Comparison of ENCODE assay signal across 22 mouse cellular contexts in genomic region chr5:49306796-49307195, GRCm38 (mm10).
DNase-seq lines count a peak whose midpoint lies in the region; ATAC-seq and TF ChIP-seq lines count a peak whose summit lies in the region.
"Had no signal": no experiment of that assay in that cellular context is flagged by ENCODE, and none has a peak within 500 bp of the region (broad histone marks: within the 10 kb centered on the region; RNA-seq: fewer than 3 reads in every experiment).

No protein-coding gene starts in this region.

- H3K9ac ChIP-seq in forebrain, embryonic 14.5 days (ENCODE audit: low read length): no peak overlapping the region
- H3K9ac ChIP-seq in forebrain, embryonic 12.5 days: no peak overlapping the region
- H3K9ac ChIP-seq: heart, embryonic 13.5 days; liver, embryonic 15.5 days; lung, embryonic 15.5 days; midbrain, embryonic 13.5 days; stomach, embryonic 15.5 days had no signal

- H3K4me1 ChIP-seq in forebrain, embryonic 14.5 days (ENCODE audit: control insufficient read depth, insufficient read depth, low read length): no peaks in the 10 kb centered on the region
- no peaks in the 10 kb centered on the region for H3K4me1 ChIP-seq in forebrain, embryonic 12.5 days
- no peaks in the 10 kb centered on the region; the same call in 1 of the 2 replicates for H3K4me1 ChIP-seq in cerebellum, adult 2 months (ENCODE audit: control insufficient read depth, insufficient read depth, low read length)
- H3K4me1 ChIP-seq: heart, embryonic 13.5 days; liver, embryonic 15.5 days; lung, embryonic 15.5 days; megakaryocyte, embryonic 14.5 days; midbrain, embryonic 13.5 days; stomach, embryonic 15.5 days had no signal

- no peak overlapping the region for H3K27ac ChIP-seq in forebrain, embryonic 14.5 days (ENCODE audit: low read depth, low read length)
- H3K27ac ChIP-seq in forebrain, embryonic 12.5 days: no peak overlapping the region
- no peak overlapping the region for H3K27ac ChIP-seq in cerebellum, adult 2 months (ENCODE audit: insufficient read depth, low read length)
- H3K27ac ChIP-seq: heart, adult 2 months; heart, embryonic 13.5 days; liver, embryonic 15.5 days; lung, embryonic 15.5 days; midbrain, embryonic 13.5 days; stomach, embryonic 15.5 days had no signal

- WGBS in forebrain, embryonic 14.5 days: 38% methylated on average over 1 of the region's 1 CpGs
- WGBS in forebrain, embryonic 12.5 days: 74% methylated on average over 1 of the region's 1 CpGs
- WGBS in cerebellum, adult 2 months: 2% methylated on average over 1 of the region's 1 CpGs

- H3K36me3 ChIP-seq in forebrain, embryonic 14.5 days (ENCODE audit: control insufficient read depth, insufficient read depth, low read length): no peaks in the 10 kb centered on the region
- no peaks in the 10 kb centered on the region for H3K36me3 ChIP-seq in forebrain, embryonic 12.5 days (replicated peaks)
- H3K36me3 ChIP-seq: heart, embryonic 13.5 days; liver, embryonic 15.5 days; lung, embryonic 15.5 days; midbrain, embryonic 13.5 days; stomach, embryonic 15.5 days had no signal

- H3K9me3 ChIP-seq in forebrain, embryonic 14.5 days (replicated peaks; ENCODE audit: control insufficient read depth, low read length): no peaks in the 10 kb centered on the region
- no peaks in the 10 kb centered on the region for H3K9me3 ChIP-seq in forebrain, embryonic 12.5 days
- H3K9me3 ChIP-seq: heart, embryonic 13.5 days; liver, embryonic 15.5 days; lung, embryonic 15.5 days; midbrain, embryonic 13.5 days; stomach, embryonic 15.5 days had no signal

- no peak for TF ChIP-seq POLR2A in cerebellum, adult 2 months (IDR thresholded peaks at IDR 0.05; ENCODE audit: borderline replicate concordance, insufficient read depth, low read length)

- H3K4me3 ChIP-seq in forebrain, embryonic 14.5 days (ENCODE audit: low read depth, low read length): no peak overlapping the region
- no peak overlapping the region for H3K4me3 ChIP-seq in forebrain, embryonic 12.5 days (replicated peaks)
- H3K4me3 ChIP-seq in cerebellum, adult 2 months (replicated peaks; ENCODE audit: insufficient read depth, low read depth, low read length): no peak overlapping the region
- H3K4me3 ChIP-seq: heart, adult 2 months; heart, embryonic 13.5 days; liver, embryonic 15.5 days; lung, embryonic 15.5 days; megakaryocyte, embryonic 14.5 days; midbrain, embryonic 13.5 days; stomach, embryonic 15.5 days had no signal

- TF ChIP-seq CTCF in cerebellum, adult 2 months (IDR thresholded peaks at IDR 0.05; ENCODE audit: borderline replicate concordance, insufficient read depth, low read depth, low read length): no peak

- no peaks in the 10 kb centered on the region for H3K27me3 ChIP-seq in forebrain, embryonic 14.5 days (replicated peaks; ENCODE audit: control insufficient read depth, insufficient read depth, low read length)
- no peaks in the 10 kb centered on the region for H3K27me3 ChIP-seq in forebrain, embryonic 12.5 days
- no peaks in the 10 kb centered on the region for H3K27me3 ChIP-seq in cerebellum, adult 2 months (ENCODE audit: control insufficient read depth, insufficient read depth, low read length)
- H3K27me3 ChIP-seq: heart, embryonic 13.5 days; liver, embryonic 15.5 days; lung, embryonic 15.5 days; megakaryocyte, embryonic 14.5 days; midbrain, embryonic 13.5 days; stomach, embryonic 15.5 days had no signal

- no peak overlapping the region for H3K4me2 ChIP-seq in forebrain, embryonic 14.5 days (ENCODE audit: low read length)
- H3K4me2 ChIP-seq in forebrain, embryonic 12.5 days: no peak overlapping the region
- H3K4me2 ChIP-seq: heart, embryonic 13.5 days; liver, embryonic 15.5 days; lung, embryonic 15.5 days; midbrain, embryonic 13.5 days; stomach, embryonic 15.5 days had no signal

- ATAC-seq in forebrain, embryonic 14.5 days: no peak
- ATAC-seq in forebrain, embryonic 12.5 days (ENCODE audit: low FRiP score): no peak
- ATAC-seq: midbrain, embryonic 13.5 days had no signal

- peak; percentile 31 for DNase-seq in forebrain, embryonic 14.5 days (ENCODE audit: low spot score)
- peak; percentile 35 for DNase-seq in layer of hippocampus, adult 9-11 months
- no peak for DNase-seq in layer of hippocampus, adult 11-12 months (ENCODE audit: low spot score)
- DNase-seq in cerebellum, adult 2 months: peak; percentile 44 to 79
- DNase-seq in cerebellum, postnatal 25 days: peak; percentile 37 to 62
- no peak for DNase-seq in spleen, postnatal 4 days (ENCODE audit: low spot score in 2 of 2)
- DNase-seq in embryo, embryonic 9.5 days (ENCODE audit: extremely low spot score): no peak
- DNase-seq: adrenal gland, postnatal 25 days; gastrocnemius, postnatal 36 days; heart, adult 2 months; heart, postnatal 14 days; kidney, adult 2 months; kidney, postnatal 10 days; lung, postnatal 36 days; thymus, postnatal 36 days had no signal

Comparison
In these comparisons a context has a peak if more than half of its experiments do, and no peak if none do; other contexts are left out.
1. DNase-seq: peak in forebrain, embryonic 14.5 days (single experiment), layer of hippocampus, adult 9-11 months (single experiment), cerebellum, adult 2 months (2 of 2) and cerebellum, postnatal 25 days (2 of 2); none in layer of hippocampus, adult 11-12 months (single experiment), spleen, postnatal 4 days (0 of 2) and embryo, embryonic 9.5 days (single experiment).